31 mouse cellular contexts compared by ENCODE assay signal in the genomic region with DNA sequence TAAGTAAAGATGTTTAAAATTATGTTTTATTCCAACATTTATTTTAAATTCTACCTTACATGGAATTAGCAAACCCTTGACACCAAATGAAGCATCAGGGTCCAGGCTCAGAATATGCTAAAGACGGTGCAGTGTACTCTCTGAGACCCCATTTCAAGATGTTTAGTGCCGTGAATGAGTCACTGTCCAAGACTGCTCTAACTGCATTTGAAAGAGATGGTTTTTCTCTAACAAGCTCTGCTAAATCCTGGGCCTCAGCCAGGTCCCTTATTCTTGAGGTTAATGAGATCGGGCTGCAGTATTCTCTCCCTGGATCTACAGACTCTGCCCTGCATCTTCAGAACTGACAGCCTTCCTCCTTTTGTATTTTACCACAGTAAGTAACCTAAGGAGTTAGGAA. TPM values are rescaled to one million over a fixed set of nuclear protein-coding genes. Genes with fewer than 3 reads are reported as not detected.
DNase-seq lines count a peak whose midpoint lies in the region; ATAC-seq and TF ChIP-seq lines count a peak whose summit lies in the region.
"Had no signal": no experiment of that assay in that cellular context is flagged by ENCODE, and none has a peak within 500 bp of the region (broad histone marks: within the 10 kb centered on the region; RNA-seq: fewer than 3 reads in every experiment).

No protein-coding gene starts in this region.

- peak; percentile 48 to 54 for DNase-seq in cerebellum, postnatal 10 days
- DNase-seq in cerebellum, postnatal 14 days, result no peak
- peak; percentile 57 for DNase-seq in heart, adult 11 months
- no peak for DNase-seq in heart, adult 2 months
- peak; percentile 80 for DNase-seq in brain, embryonic 14.5 days (ENCODE audit: low read depth)
- DNase-seq in embryo, embryonic 10 days (ENCODE audit: low spot score), result no peak
- DNase-seq: adrenal gland, postnatal 10 days; cerebellum, adult 11 months; cerebellum, adult 9-10 months; gastrocnemius, postnatal 25 days; heart, adult 18-20 months; heart, postnatal 4 days; kidney, adult 2 months; layer of hippocampus, postnatal 36 days; liver; lung, adult 2 months; lung, postnatal 10 days; right cerebral cortex, postnatal 4 days; thymus, adult 2 months; thymus, postnatal 36 days had no signal

- H3K27me3 ChIP-seq in heart, adult 2 months (ENCODE audit: control insufficient read depth, insufficient read depth, low read length), result no peaks in the 10 kb centered on the region
- no peaks in the 10 kb centered on the region for H3K27me3 ChIP-seq in midbrain, embryonic 15.5 days (replicated peaks)
- no peaks in the 10 kb centered on the region for H3K27me3 ChIP-seq in midbrain, embryonic 13.5 days
- H3K27me3 ChIP-seq: CH12.LX; heart, embryonic 12.5 days; hindbrain, embryonic 15.5 days; intestine, embryonic 15.5 days; neural tube, embryonic 13.5 days; Patski had no signal

- no peak for TF ChIP-seq EP300 in heart, adult 2 months (IDR thresholded peaks at IDR 0.05; ENCODE audit: insufficient read depth, low read depth, low read length)

- no peak overlapping the region for H3K4me3 ChIP-seq in heart, adult 2 months
- H3K4me3 ChIP-seq in midbrain, embryonic 15.5 days, result no peak overlapping the region
- H3K4me3 ChIP-seq in midbrain, embryonic 13.5 days (replicated peaks), result no peak overlapping the region
- H3K4me3 ChIP-seq: heart, embryonic 12.5 days; hindbrain, embryonic 15.5 days; intestine, embryonic 15.5 days; myocyte; neural tube, embryonic 13.5 days had no signal

- no peaks in the 10 kb centered on the region for H3K79me2 ChIP-seq in heart, adult 2 months (replicated peaks; ENCODE audit: control insufficient read depth, insufficient read depth, low read length)

- ATAC-seq in midbrain, embryonic 15.5 days (replicated peaks), result peak; percentile 45; the same call in 1 of the 2 replicates
- no peak for ATAC-seq in midbrain, embryonic 13.5 days
- ATAC-seq: intestine, embryonic 15.5 days; Patski had no signal

- intact Hi-C loops in heart, adult 2 months (cut with DNase I), result no loop called here

- WGBS in heart, adult 2 months, result 59% methylated on average over 3 of the region's 3 CpGs
- 47% methylated on average over 3 of the region's 3 CpGs for WGBS in midbrain, embryonic 15.5 days
- WGBS in midbrain, embryonic 13.5 days, result 41% methylated on average over 3 of the region's 3 CpGs

- H3K4me1 ChIP-seq in heart, adult 2 months (ENCODE audit: control insufficient read depth, insufficient read depth, low read length), result no peaks in the 10 kb centered on the region
- H3K4me1 ChIP-seq in midbrain, embryonic 15.5 days, result peaks cover 5% of the 10 kb centered on the region
- peaks cover 7% of the 10 kb centered on the region for H3K4me1 ChIP-seq in midbrain, embryonic 13.5 days (replicated peaks)
- H3K4me1 ChIP-seq: heart, embryonic 12.5 days; intestine, embryonic 15.5 days had no signal

- no peak overlapping the region for H3K9ac ChIP-seq in heart, adult 2 months (ENCODE audit: low read depth, low read length)
- H3K9ac ChIP-seq in midbrain, embryonic 15.5 days, result no peak overlapping the region
- H3K9ac ChIP-seq in midbrain, embryonic 13.5 days (replicated peaks), result no peak overlapping the region
- H3K9ac ChIP-seq: heart, embryonic 12.5 days; hindbrain, embryonic 15.5 days; intestine, embryonic 15.5 days; liver, embryonic 14.5 days; neural tube, embryonic 13.5 days had no signal

- no peak for TF ChIP-seq CTCF in heart, adult 2 months (IDR thresholded peaks at IDR 0.05)
- no peak for TF ChIP-seq CTCF in brain, embryonic 14.5 days (IDR thresholded peaks at IDR 0.05; ENCODE audit: borderline replicate concordance, extremely low read depth, insufficient read depth, insufficient read length)

- no peak overlapping the region for H3K4me2 ChIP-seq in midbrain, embryonic 15.5 days
- H3K4me2 ChIP-seq in midbrain, embryonic 13.5 days (replicated peaks), result no peak overlapping the region
- H3K4me2 ChIP-seq: heart, embryonic 12.5 days; hindbrain, embryonic 15.5 days; intestine, embryonic 15.5 days; neural tube, embryonic 13.5 days had no signal

- H3K27ac ChIP-seq in heart, adult 2 months, result no peak overlapping the region
- no peak overlapping the region for H3K27ac ChIP-seq in midbrain, embryonic 15.5 days
- no peak overlapping the region for H3K27ac ChIP-seq in midbrain, embryonic 13.5 days
- H3K27ac ChIP-seq: hindbrain, embryonic 15.5 days; intestine, embryonic 15.5 days; liver, embryonic 14.5 days; macrophage; neural tube, embryonic 13.5 days had no signal

- 0 out of 2 replicates have a peak, but pooled peaks cover 2% of the 10 kb centered on the region for H3K9me3 ChIP-seq in midbrain, embryonic 15.5 days
- H3K9me3 ChIP-seq in midbrain, embryonic 13.5 days, result no peaks in the 10 kb centered on the region
- H3K9me3 ChIP-seq: hindbrain, embryonic 15.5 days; intestine, embryonic 15.5 days; neural tube, embryonic 13.5 days had no signal

- TF ChIP-seq POLR2A in heart, adult 2 months (IDR thresholded peaks at IDR 0.05; ENCODE audit: insufficient read depth, low read depth, low read length), result no peak
- TF ChIP-seq POLR2A in brain, embryonic 14.5 days (IDR thresholded peaks at IDR 0.05; ENCODE audit: borderline replicate concordance, extremely low read depth, insufficient read depth, insufficient read length, poor library complexity, severe bottlenecking), result no peak

- no peaks in the 10 kb centered on the region for H3K36me3 ChIP-seq in heart, adult 2 months (ENCODE audit: control insufficient read depth, insufficient read depth, low read length)
- no peaks in the 10 kb centered on the region for H3K36me3 ChIP-seq in midbrain, embryonic 15.5 days (replicated peaks)
- H3K36me3 ChIP-seq in midbrain, embryonic 13.5 days, result no peaks in the 10 kb centered on the region
- H3K36me3 ChIP-seq: heart, embryonic 12.5 days; hindbrain, embryonic 15.5 days; intestine, embryonic 15.5 days; neural tube, embryonic 13.5 days had no signal

RNA-seq across cellular contexts. Expression of gene Cavin2, which starts 55.2 kb away (rescaled TPM):
- total RNA-seq in heart, adult 2 months (2021), result 100 to 1,000 TPM; 119 to 122 TPM
- 72.1 and 97.0 TPM in 2 replicates for polyA plus RNA-seq in heart, adult 2 months (2012; rRNA removed)
- 6.4 and 7.5 TPM in 2 replicates for polyA plus RNA-seq in midbrain, embryonic 15.5 days (2015; fragmentation: Nextera tagmentation; extraction: Ambion mirVana)
- 3.2 and 4.2 TPM in 2 replicates for polyA plus RNA-seq in midbrain, embryonic 13.5 days (2015; fragmentation: Nextera tagmentation; extraction: Ambion mirVana)
- 2.6 and 4.5 TPM in 2 replicates for polyA plus RNA-seq in brain, embryonic 14.5 days (2012; rRNA removed)
- total RNA-seq: CH12.LX had no signal

Comparison
In these comparisons a context has a peak if more than half of its experiments do, and no peak if none do; other contexts are left out.
1. DNase-seq: peak in cerebellum, postnatal 10 days (2 of 2), heart, adult 11 months (single experiment) and brain, embryonic 14.5 days (single experiment); none in cerebellum, postnatal 14 days (0 of 2), heart, adult 2 months (0 of 2) and embryo, embryonic 10 days (single experiment).